Mouse (Mus musculus) right cerebral cortex, postnatal 4 days (tissue): ENCODE data around the gene Ggnbp2.

ENCODE experiments used
- DNase-seq: peaks from one replicate; pipeline ENCODE4 v3.0.0-alpha.2; 2022

Ggnbp2 gene

DNA sequence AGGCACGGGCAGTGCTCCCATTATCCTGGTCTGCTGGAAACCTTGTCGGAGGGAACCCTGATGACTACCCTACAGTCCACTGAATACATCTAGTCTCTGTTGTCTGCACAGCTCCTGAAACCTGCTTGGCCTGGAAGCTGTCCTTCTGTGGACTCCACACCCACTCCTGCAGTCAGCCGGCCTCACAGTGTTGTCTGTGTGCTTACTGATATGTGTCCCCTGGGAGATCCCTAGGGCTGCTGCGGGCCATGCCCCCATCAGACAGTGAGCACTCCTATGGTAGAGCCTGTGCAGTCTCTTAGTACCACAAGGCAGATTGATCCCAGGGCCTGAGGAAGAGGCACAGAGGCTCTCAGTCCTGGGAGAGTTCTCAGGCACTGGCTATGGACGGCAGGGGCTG, 48.1 kb downstream of the Ggnbp2 start:
- no peak for DNase-seq

- no peak for DNase-seq
Observed at GRCm38 (mm10) chr11:84821131-84821770, 49.4 kb downstream of the Ggnbp2 start.

GRCm38 (mm10) chr11:84818961-84819692, 51.5 kb downstream of the Ggnbp2 start, which contains the start of gene Mrm1:
Gene Mrm1 (minus strand): TSS chr11:84819515.
- peak; percentile 90 for DNase-seq

DNA sequence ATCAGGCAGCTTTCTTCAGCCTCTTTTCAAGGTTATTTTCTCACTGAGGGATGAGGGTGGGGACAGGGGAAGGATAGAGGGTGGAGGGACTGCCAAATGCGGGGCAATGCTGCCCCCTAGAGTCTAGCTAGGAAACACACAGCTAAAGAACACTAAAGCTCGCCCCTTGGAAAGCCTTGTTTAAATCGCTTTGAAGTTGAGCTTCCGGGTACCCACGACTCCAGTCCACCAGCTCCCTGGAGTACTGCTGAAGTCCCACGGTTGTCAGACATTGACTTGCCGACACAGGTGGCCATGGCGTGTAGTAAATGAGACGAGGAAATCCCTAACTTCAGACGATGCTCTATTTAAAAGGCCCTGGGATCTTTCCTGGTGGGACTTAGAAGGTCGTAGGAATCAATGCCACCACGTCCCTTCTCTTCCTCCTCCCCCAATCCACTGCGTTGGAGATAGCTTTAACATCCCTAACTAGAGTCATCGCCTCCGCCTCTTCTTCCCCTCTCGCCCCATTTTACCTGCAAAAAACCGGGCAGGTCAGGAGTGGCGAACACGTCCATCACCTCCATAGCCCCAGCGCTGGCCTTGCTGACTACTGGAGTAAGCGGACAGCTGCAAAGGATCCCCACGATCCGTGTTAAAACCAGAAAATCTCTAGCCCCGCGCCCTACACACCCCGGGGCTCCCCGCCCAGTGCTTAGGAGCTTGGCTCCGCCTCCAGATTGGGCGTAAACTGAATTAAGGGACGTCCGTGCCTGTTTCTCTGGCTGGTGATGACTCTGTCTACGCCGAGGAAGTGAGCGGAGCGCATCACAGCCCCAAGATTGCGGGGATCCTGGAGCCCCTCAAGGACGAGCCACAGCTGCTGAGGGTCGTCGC, 52.3 kb downstream of the Ggnbp2 start:
- DNase-seq, result peak; percentile 62

- DNase-seq, result no peak
Observed at GRCm38 (mm10) chr11:84817362-84817761, 53.3 kb downstream of the Ggnbp2 start.

- peak; percentile 85 for DNase-seq
Observed at GRCm38 (mm10) chr11:84813724-84814510, 56.7 kb downstream of the Ggnbp2 start.

DNA sequence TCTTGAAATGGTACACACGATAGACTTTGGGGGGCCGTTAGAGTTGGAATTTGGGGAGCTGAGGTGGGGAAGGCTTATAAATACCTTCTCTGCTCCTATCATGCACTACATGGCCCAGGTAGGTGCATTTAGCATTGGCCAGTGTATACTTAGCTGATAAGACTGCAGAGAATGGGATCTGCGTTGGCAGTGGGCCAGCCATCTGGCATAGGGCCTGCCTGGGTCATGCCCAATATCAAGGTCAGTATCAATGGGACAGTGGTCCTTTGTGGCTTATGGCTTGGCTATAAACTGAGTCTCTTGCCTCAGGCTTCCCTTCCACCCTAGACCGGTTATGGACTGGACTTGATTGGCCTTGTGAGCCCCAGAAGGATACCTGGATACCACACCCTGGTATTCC, 66.2 kb downstream of the Ggnbp2 start:
- no peak for DNase-seq

DNA sequence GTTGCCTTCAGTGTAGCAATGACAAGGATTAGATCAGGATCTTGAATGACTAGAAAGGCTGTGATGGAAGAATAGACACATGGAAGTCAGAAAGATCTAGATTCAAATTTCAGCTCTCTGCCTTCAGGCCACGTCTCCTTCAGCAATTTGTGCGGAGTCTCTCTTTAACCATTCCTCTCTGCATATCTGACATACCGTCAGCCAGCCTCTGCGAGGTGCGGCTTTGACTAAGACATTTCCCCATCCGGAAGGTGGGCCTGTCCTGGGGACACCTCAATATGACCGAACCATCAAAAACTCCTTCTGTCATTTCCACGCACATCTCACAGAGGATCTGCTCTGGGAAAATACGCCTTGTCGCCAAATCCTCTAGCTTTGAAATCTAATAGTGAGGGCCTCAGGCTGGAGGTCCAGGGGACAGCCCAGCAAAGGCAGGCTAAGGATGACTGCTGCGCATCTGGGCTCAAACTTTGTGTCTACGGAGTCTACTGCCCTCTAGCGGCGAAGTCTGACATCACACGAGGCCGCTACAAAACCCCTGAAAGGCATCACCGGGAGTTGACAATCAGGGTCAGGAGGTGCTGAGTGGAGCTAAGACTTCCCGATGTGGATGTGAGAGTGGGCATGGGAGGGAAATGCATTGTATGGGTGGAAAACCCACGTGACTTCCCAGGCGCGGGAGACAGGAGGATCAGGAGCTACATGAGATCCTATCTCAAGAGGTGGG, 72.8 kb downstream of the Ggnbp2 start:
- DNase-seq, result peak; percentile 86

DNA sequence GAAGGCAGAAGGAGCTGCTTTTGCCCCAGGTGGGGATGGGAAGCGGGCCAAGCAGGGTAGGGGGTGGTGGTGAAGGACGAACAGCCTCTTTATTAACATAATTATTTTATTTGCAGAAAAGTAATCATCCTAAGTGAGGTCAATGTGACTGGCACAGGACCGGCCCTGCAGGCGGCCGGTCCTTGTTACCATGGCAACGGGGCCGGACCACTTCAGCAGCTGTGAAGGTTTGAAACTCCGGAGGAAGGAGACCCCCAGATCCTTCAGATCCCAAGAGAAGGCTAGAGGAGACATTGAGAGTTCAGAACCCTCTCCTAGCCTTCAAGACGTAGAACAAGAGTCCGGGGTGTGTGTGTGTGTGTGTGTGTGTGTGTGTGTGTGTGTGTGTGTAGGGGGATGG, 73.6 kb downstream of the Ggnbp2 start:
- no peak for DNase-seq

- peak; percentile 89 for DNase-seq
Observed at GRCm38 (mm10) chr11:84794496-84795113, 76.0 kb downstream of the Ggnbp2 start.

DNA sequence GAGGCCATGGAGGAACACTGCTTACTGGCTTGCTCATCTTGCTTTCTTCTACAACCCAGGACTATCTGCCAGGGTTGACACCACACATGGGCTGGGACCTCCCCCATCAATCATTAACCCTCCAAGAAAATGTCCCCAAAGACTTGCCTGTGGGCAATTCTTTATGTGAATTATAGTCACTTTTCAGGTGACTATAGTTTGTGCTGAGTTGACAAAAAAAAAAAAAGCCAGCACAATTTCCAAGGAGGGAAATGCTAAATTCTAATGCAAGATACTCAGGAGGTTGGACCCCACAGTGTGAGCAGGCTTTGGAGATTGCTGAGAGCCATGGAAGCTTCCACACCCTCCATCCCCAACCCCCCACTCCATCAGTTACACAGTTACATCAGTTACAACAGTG, 77.1 kb downstream of the Ggnbp2 start:
- DNase-seq, result no peak

GRCm38 (mm10) chr11:84790383-84790782, 80.2 kb downstream of the Ggnbp2 start:
- DNase-seq, result no peak
